Mouse (Mus musculus) T-helper 1 cell (primary cell): ENCODE measurements around the gene Anp32a.

Experiments used
- in situ Hi-C: fragments of 300-600 bp; cut with MboI, MseI; formaldehyde crosslinking; loops from one replicate; pipeline ENCODE4 v1.15.1; 2025; ENCODE audit warnings: high pct_unique_total_duplicates

Gene Anp32a

GRCm38 (mm10) chr9:62393531-62393930 is 52.4 kb downstream of the Anp32a start:
- in situ Hi-C loops, result no loop called here

- in situ Hi-C loops, result no loop called here
Observed at GRCm38 (mm10) chr9:62394163-62394562, 53.1 kb downstream of the Anp32a start.

GRCm38 (mm10) chr9:62400531-62401170 is 59.6 kb downstream of the Anp32a start:
- in situ Hi-C loops, result no loop called here

- in situ Hi-C loops, result no loop called here
Observed at GRCm38 (mm10) chr9:62401589-62401988, 60.5 kb downstream of the Anp32a start.

- in situ Hi-C loops, result no loop called here
Observed at GRCm38 (mm10) chr9:62406423-62407013, 65.4 kb downstream of the Anp32a start.

GRCm38 (mm10) chr9:62407357-62408146 is 66.5 kb downstream of the Anp32a start:
- in situ Hi-C loops, result no loop called here

- in situ Hi-C loops, result no loop called here
Observed at GRCm38 (mm10) chr9:62418742-62419141, 77.6 kb downstream of the Anp32a start.

GRCm38 (mm10) chr9:62420261-62420917 is 79.3 kb downstream of the Anp32a start:
- in situ Hi-C loops, result no loop called here

- in situ Hi-C loops, result no loop called here
Observed at GRCm38 (mm10) chr9:62421027-62421426, 79.9 kb downstream of the Anp32a start.

- in situ Hi-C loops, result no loop called here
Observed at GRCm38 (mm10) chr9:62421911-62422310, 80.8 kb downstream of the Anp32a start.

- in situ Hi-C loops, result no loop called here
Observed at GRCm38 (mm10) chr9:62422926-62423325, 81.8 kb downstream of the Anp32a start.

GRCm38 (mm10) chr9:62423871-62424270 is 82.8 kb downstream of the Anp32a start:
- in situ Hi-C loops, result no loop called here

- in situ Hi-C loops, result loop anchor here (5.0 kb wide), 1 partner anchor 1498 kb away; no protein-coding TSS in a partner anchor
Observed at GRCm38 (mm10) chr9:62425265-62425664, 84.2 kb downstream of the Anp32a start.

GRCm38 (mm10) chr9:62426021-62426420 is 84.9 kb downstream of the Anp32a start:
- in situ Hi-C loops, result loop anchor here (5.0 kb wide), 1 partner anchor 1499 kb away; no protein-coding TSS in a partner anchor

GRCm38 (mm10) chr9:62426531-62426930 is 85.4 kb downstream of the Anp32a start:
- in situ Hi-C loops, result loop anchor here (5.0 kb wide), 1 partner anchor 1499 kb away; no protein-coding TSS in a partner anchor

- in situ Hi-C loops, result loop anchor here (5.0 kb wide), 1 partner anchor 1500 kb away; no protein-coding TSS in a partner anchor
Observed at GRCm38 (mm10) chr9:62427010-62427409, 85.9 kb downstream of the Anp32a start.
